8 mouse cellular contexts compared by ENCODE assay signal in genomic region chr19:19110011-19110768, GRCm38 (mm10). TPM values are rescaled to one million over a fixed set of nuclear protein-coding genes. Genes with fewer than 3 reads are reported as not detected.
A peak's percentile ranks its signal among the peaks of the same experiment; 100 is the strongest.
DNase-seq lines count a peak whose midpoint lies in the region; ATAC-seq and TF ChIP-seq lines count a peak whose summit lies in the region.

No protein-coding gene starts in this region.

- no peaks in the 10 kb centered on the region; the same call in 1 of the 2 replicates for H3K4me1 ChIP-seq in G1E (ENCODE audit: insufficient read depth, low read depth, low read length)
- H3K4me1 ChIP-seq in brown adipose tissue, adult 24 weeks (ENCODE audit: control insufficient read depth, insufficient read depth, insufficient read length, low read length), result no peaks in the 10 kb centered on the region
- H3K4me1 ChIP-seq in forebrain, postnatal 0 days (ENCODE audit: insufficient read depth), result peaks cover 9% of the 10 kb centered on the region
- peaks cover 24% of the 10 kb centered on the region for H3K4me1 ChIP-seq in hindbrain, embryonic 13.5 days (replicated peaks)
- H3K4me1 ChIP-seq in stomach, embryonic 14.5 days (ENCODE audit: control insufficient read depth, insufficient read depth, low read length), result no peaks in the 10 kb centered on the region

- WGBS in forebrain, postnatal 0 days, result under 1% methylated on average over 49 of the region's 49 CpGs
- 1% methylated on average over 49 of the region's 49 CpGs for WGBS in hindbrain, embryonic 13.5 days
- WGBS in stomach, embryonic 14.5 days, result 1% methylated on average over 49 of the region's 49 CpGs

- H3K9ac ChIP-seq in forebrain, postnatal 0 days, result peak overlapping the region; percentile 66
- peak overlapping the region; percentile 75 for H3K9ac ChIP-seq in hindbrain, embryonic 13.5 days
- no peak overlapping the region; the same call in 1 of the 2 replicates for H3K9ac ChIP-seq in stomach, embryonic 14.5 days (replicated peaks; ENCODE audit: low read depth, low read length)

- no peak overlapping the region for H3K27ac ChIP-seq in brown adipose tissue, adult 24 weeks (replicated peaks; ENCODE audit: low read depth, low read length)
- peak overlapping the region; percentile 51 for H3K27ac ChIP-seq in forebrain, postnatal 0 days (ENCODE audit: low read depth, low read length)
- peak overlapping the region; percentile 79 for H3K27ac ChIP-seq in hindbrain, embryonic 13.5 days
- H3K27ac ChIP-seq in stomach, embryonic 14.5 days (ENCODE audit: low read length), result no peak overlapping the region

- H3K4me3 ChIP-seq in G1E (ENCODE audit: low read depth, low read length), result peak overlapping the region; percentile 1; the same call in 1 of the 2 replicates
- peak overlapping the region; percentile 51 for H3K4me3 ChIP-seq in brown adipose tissue, adult 24 weeks (ENCODE audit: insufficient read depth, low read depth, low read length)
- H3K4me3 ChIP-seq in forebrain, postnatal 0 days (ENCODE audit: low read depth, low read length), result peak overlapping the region; percentile 59
- peak overlapping the region; percentile 56 for H3K4me3 ChIP-seq in hindbrain, embryonic 13.5 days
- peak overlapping the region; percentile 43 for H3K4me3 ChIP-seq in stomach, embryonic 14.5 days (ENCODE audit: low read depth, low read length)

- no peaks in the 10 kb centered on the region for H3K36me3 ChIP-seq in G1E (replicated peaks)
- H3K36me3 ChIP-seq in forebrain, postnatal 0 days (ENCODE audit: insufficient read depth), result no peaks in the 10 kb centered on the region
- H3K36me3 ChIP-seq in hindbrain, embryonic 13.5 days, result no peaks in the 10 kb centered on the region
- no peaks in the 10 kb centered on the region for H3K36me3 ChIP-seq in stomach, embryonic 14.5 days (ENCODE audit: control insufficient read depth, insufficient read depth, low read length)

- H3K9me3 ChIP-seq in G1E (replicated peaks), result no peaks in the 10 kb centered on the region
- no peaks in the 10 kb centered on the region for H3K9me3 ChIP-seq in forebrain, postnatal 0 days (ENCODE audit: low read length)
- H3K9me3 ChIP-seq in hindbrain, embryonic 13.5 days, result no peaks in the 10 kb centered on the region
- H3K9me3 ChIP-seq in stomach, embryonic 14.5 days (ENCODE audit: control insufficient read depth, low read depth, low read length), result no peaks in the 10 kb centered on the region

- TF ChIP-seq CTCF in G1E (IDR thresholded peaks at IDR 0.05; ENCODE audit: low read depth, low read length), result no peak
- TF ChIP-seq CTCF in forebrain, postnatal 0 days (IDR thresholded peaks at IDR 0.05; ENCODE audit: low read depth), result no peak

- ATAC-seq in G1E (ENCODE audit: extremely low read depth, insufficient number of reproducible peaks, low FRiP score, poor library complexity, severe bottlenecking), result no peak
- ATAC-seq in forebrain, postnatal 0 days, result peak; percentile 46
- ATAC-seq in hindbrain, embryonic 13.5 days (ENCODE audit: low FRiP score), result peak; percentile 68
- 0 out of 2 replicates have a peak, but pooled peaks have one; percentile 31 for ATAC-seq in stomach, embryonic 14.5 days (ENCODE audit: insufficient number of reproducible peaks, insufficient read depth, low FRiP score, low read depth)

- intact Hi-C loops in left cerebral cortex, postnatal 10 days (cut with DNase I), result loop anchor here (5.0 kb wide), 1 partner anchor 238 kb away; no protein-coding TSS in a partner anchor

- H3K4me2 ChIP-seq in forebrain, postnatal 0 days (ENCODE audit: low read depth), result peak overlapping the region; percentile 90
- H3K4me2 ChIP-seq in hindbrain, embryonic 13.5 days, result peak overlapping the region; percentile 94
- H3K4me2 ChIP-seq in stomach, embryonic 14.5 days (replicated peaks; ENCODE audit: low read depth, low read length), result peak overlapping the region; percentile 91

- no peak for DNase-seq in G1E (ENCODE audit: low spot score)
- DNase-seq in forebrain, postnatal 0 days, result peak; percentile 64
- DNase-seq in left cerebral cortex, postnatal 10 days (ENCODE audit: extremely low spot score in 1 of 2, low spot score in 2 of 2), result peak; percentile 25 to 71
- DNase-seq in mesoderm, embryonic 11.5 days (ENCODE audit: low read depth, low spot score), result peak; percentile 63
- no peak for DNase-seq in thymus, postnatal 14 days

- peaks cover 5% of the 10 kb centered on the region; the same call in 1 of the 2 replicates for H3K27me3 ChIP-seq in G1E (ENCODE audit: insufficient read depth, low read length)
- no peaks in the 10 kb centered on the region for H3K27me3 ChIP-seq in forebrain, postnatal 0 days (ENCODE audit: insufficient read depth, low read length)
- H3K27me3 ChIP-seq in hindbrain, embryonic 13.5 days, result peaks cover 17% of the 10 kb centered on the region
- H3K27me3 ChIP-seq in stomach, embryonic 14.5 days (ENCODE audit: control insufficient read depth, insufficient read depth, low read length), result peaks cover 19% of the 10 kb centered on the region; the same call in 1 of the 2 replicates

RNA-seq across cellular contexts. Expression of gene Rorb, which starts 0.8 kb away (rescaled TPM):
- total RNA-seq in G1E (2014; fragmentation: Nextera tagmentation) (4.5 TPM in 1 of 2 replicates, not detected in the other), G1E (2017) (0.12 and 0.22 TPM in 2 replicates)
- not detected in 2 replicates for polyA plus RNA-seq in G1E (2012)
- polyA plus RNA-seq in brown adipose tissue, adult 24 weeks (2012; ENCODE audit: insufficient read depth, insufficient read length, missing spikeins), result 0.83 and 1.0 TPM in 2 replicates
- 17.0 and 20.7 TPM in 2 replicates for total RNA-seq in forebrain, postnatal 0 days (2014; rRNA removed)
- polyA plus RNA-seq in forebrain, postnatal 0 days (2015; fragmentation: Nextera tagmentation; extraction: Ambion mirVana), result 6.7 and 11.9 TPM in 2 replicates
- polyA plus RNA-seq in hindbrain, embryonic 13.5 days (2015; fragmentation: Nextera tagmentation; extraction: Ambion mirVana), result 10.0 and 12.0 TPM in 2 replicates
- 10 to 100 TPM; 58.7 to 60.0 TPM for total RNA-seq in left cerebral cortex, postnatal 10 days (2021)
- 0.69 and 0.73 TPM in 2 replicates for polyA plus RNA-seq in stomach, embryonic 14.5 days (2014; fragmentation: Nextera tagmentation; extraction: Ambion mirVana)

Comparison
In these comparisons a context has a peak if more than half of its experiments do, and no peak if none do; other contexts are left out.
1. DNase-seq: peak in forebrain, postnatal 0 days (single experiment), left cerebral cortex, postnatal 10 days (2 of 2) and mesoderm, embryonic 11.5 days (single experiment); none in G1E (single experiment) and thymus, postnatal 14 days (single experiment).
2. H3K4me3 ChIP-seq: peak in every context shown above with its lines; median percentile 59 in forebrain, postnatal 0 days; 56 in hindbrain, embryonic 13.5 days; 51 in brown adipose tissue, adult 24 weeks; 43 in stomach, embryonic 14.5 days; 1 in G1E.
3. H3K27ac ChIP-seq: peak in forebrain, postnatal 0 days (single experiment) and hindbrain, embryonic 13.5 days (single experiment); none in brown adipose tissue, adult 24 weeks (single experiment) and stomach, embryonic 14.5 days (single experiment).
4. Peak in every context shown above with its lines, with median percentiles within 50 percentile points of each other: H3K4me2 ChIP-seq.